Mouse (Mus musculus): ENCODE measurements at regions not wholly inside any gene's neighbourhood (a gene's known extent, or its start where the extent isn't known, plus 50 kb on each side); places are given as distances from the start of the nearest gene placed in this dataset.

- TF ChIP-seq POLR2A (IDR thresholded peaks at IDR 0.05; ENCODE audit: insufficient read depth, low read depth, low read length) (no peak), CTCF (IDR thresholded peaks at IDR 0.05) (no peak), EP300 (IDR thresholded peaks at IDR 0.05; ENCODE audit: insufficient read depth, low read depth, low read length) (no peak)
Observed at GRCm38 (mm10) chr13:56350705-56351400, 54.5 kb upstream of the Cxcl14 start.

All from heart, adult 2 months (tissue).